Mouse (Mus musculus) heart, embryonic 15.5 days (tissue): ENCODE data around the gene Mpig6b. TPM values are rescaled to one million over a fixed set of nuclear protein-coding genes. Genes with fewer than 3 reads are reported as not detected.

Experiments
- ATAC-seq: fragments of 200-750 bp; cut with Nextera tagmentation; replicated peaks from 2 replicates; pipeline ENCODE4 v1.8.0; 2017; ENCODE audit warnings: low read depth, moderate TSS enrichment; ENCODE audit not compliant: insufficient number of reproducible peaks, insufficient read depth, low FRiP score
- H3K27ac ChIP-seq: fragments of 300-500 bp; sonication (generic); 2 replicates; pipeline ENCODE4 v1.5.1; 2015; ENCODE audit warnings: mild to moderate bottlenecking, inconsistent platforms
- H3K27me3 ChIP-seq: fragments of 300-500 bp; sonication (generic); 2 replicates; pipeline ENCODE4 v1.6.1; 2015; ENCODE audit warnings: inconsistent platforms
- H3K36me3 ChIP-seq: fragments of 300-500 bp; sonication (generic); 2 replicates; pipeline ENCODE4 v1.6.1; 2015; ENCODE audit warnings: mild to moderate bottlenecking, inconsistent platforms
- H3K4me1 ChIP-seq: fragments of 300-500 bp; sonication (generic); replicated peaks from 2 replicates; pipeline ENCODE4 v1.6.1; 2015; ENCODE audit warnings: inconsistent platforms
- H3K4me2 ChIP-seq: fragments of 300-500 bp; sonication (generic); 2 replicates; pipeline ENCODE4 v1.6.1; 2015; ENCODE audit warnings: inconsistent platforms, mild to moderate bottlenecking, moderate library complexity
- H3K4me3 ChIP-seq: fragments of 300-500 bp; sonication (generic); 2 replicates; pipeline ENCODE4 v1.5.1; 2015; ENCODE audit warnings: mild to moderate bottlenecking, inconsistent platforms
- H3K9ac ChIP-seq: fragments of 300-500 bp; sonication (generic); 2 replicates; pipeline ENCODE4 v1.6.1; 2015; ENCODE audit warnings: mild to moderate bottlenecking, inconsistent platforms
- H3K9me3 ChIP-seq: fragments of 300-500 bp; sonication (generic); replicated peaks from 2 replicates; pipeline ENCODE4 v1.6.1; 2016; ENCODE audit warnings: inconsistent platforms
- WGBS: fragments of 180-500 bp; shearing (Covaris S2); methylation state at CpG from one replicate; pipeline ENCODE4 v1.1.7; 2015; ENCODE audit warnings: mixed read lengths; 5-methylcytosine and 5-hydroxymethylcytosine counted together
- polyA plus RNA-seq: library from polyadenylated mRNA; unstranded; fragments of >200 nt; fragmentation: Nextera tagmentation; extraction: Ambion mirVana; gene quantifications from 2 replicates; pipeline ENCODE4 v1.2.1, GENCODE M21; 2015

The Mpig6b gene
- polyA plus RNA-seq, 1 experiment from 2014 or later, result 0.81 TPM

GRCm38 (mm10) chr17:35070556-35071229 lies 4.7 kb upstream of the Mpig6b start:
- no peak overlapping the region for H3K27ac ChIP-seq
- no peak overlapping the region for H3K4me3 ChIP-seq
- H3K27me3 ChIP-seq, result peaks cover 34% of the 10 kb centered on the region
- ATAC-seq, result no peak
- no peak overlapping the region for H3K9ac ChIP-seq
- H3K36me3 ChIP-seq, result no peaks in the 10 kb centered on the region
- no peak overlapping the region for H3K4me2 ChIP-seq
- WGBS, result 41% methylated on average over 6 of the region's 6 CpGs
- peaks cover 6% of the 10 kb centered on the region for H3K4me1 ChIP-seq
- no peaks in the 10 kb centered on the region for H3K9me3 ChIP-seq

GRCm38 (mm10) chr17:35068213-35068914 lies 2.4 kb upstream of the Mpig6b start:
- Histone ChIP-seq H3K27me3 (peaks cover 51% of the 10 kb centered on the region), H3K4me2 (no peak overlapping the region), H3K9ac (no peak overlapping the region), H3K27ac (no peak overlapping the region), H3K4me3 (no peak overlapping the region), H3K4me1 (peaks cover 22% of the 10 kb centered on the region), H3K36me3 (no peaks in the 10 kb centered on the region), H3K9me3 (no peaks in the 10 kb centered on the region)
- 69% methylated on average over 17 of the region's 17 CpGs for WGBS
- no peak for ATAC-seq

GRCm38 (mm10) chr17:35064951-35065947 lies 735 bp downstream of the Mpig6b start, which contains the start of gene Ly6g6c:
TSS of gene Ly6g6c (plus strand) at chr17:35065388.
- ATAC-seq, result no peak; the same call in 1 of the 2 replicates
- 3% methylated on average over 48 of the region's 48 CpGs for WGBS
- peaks cover 51% of the 10 kb centered on the region for H3K27me3 ChIP-seq
- peaks cover 13% of the 10 kb centered on the region; the same call in 1 of the 2 replicates for H3K36me3 ChIP-seq
- peak within 1 kb of the TSS; percentile 34 for H3K9ac ChIP-seq
- H3K9me3 ChIP-seq, result no peaks in the 10 kb centered on the region
- H3K4me3 ChIP-seq, result peak within 1 kb of the TSS; percentile 47
- peak within 1 kb of the TSS; percentile 78 for H3K4me2 ChIP-seq
- peaks cover 30% of the 10 kb centered on the region for H3K4me1 ChIP-seq
- 0 out of 2 replicates have a peak within 1 kb of the TSS, but pooled peaks have one; percentile 34 for H3K27ac ChIP-seq

- H3K36me3 ChIP-seq, result peaks cover 13% of the 10 kb centered on the region; the same call in 1 of the 2 replicates
- 0 out of 2 replicates have a peak overlapping the region, but pooled peaks have one; percentile 34 for H3K27ac ChIP-seq
- WGBS, result 33% methylated on average over 10 of the region's 10 CpGs
- H3K9ac ChIP-seq, result 0 out of 2 replicates have a peak overlapping the region, but pooled peaks have one; percentile 34
- H3K4me1 ChIP-seq, result peaks cover 35% of the 10 kb centered on the region
- ATAC-seq, result no peak
- H3K4me2 ChIP-seq, result peak overlapping the region; percentile 78
- H3K9me3 ChIP-seq, result no peaks in the 10 kb centered on the region
- H3K4me3 ChIP-seq, result peak overlapping the region; percentile 47
- peaks cover 51% of the 10 kb centered on the region for H3K27me3 ChIP-seq
Measured at GRCm38 (mm10) chr17:35064378-35064877, 1.6 kb downstream of the Mpig6b start.

GRCm38 (mm10) chr17:35063466-35063865 lies 2.5 kb downstream of the Mpig6b start:
- no peak overlapping the region for H3K27ac ChIP-seq
- H3K9me3 ChIP-seq, result no peaks in the 10 kb centered on the region
- peaks cover 38% of the 10 kb centered on the region for H3K4me1 ChIP-seq
- H3K4me2 ChIP-seq, result no peak overlapping the region
- H3K9ac ChIP-seq, result no peak overlapping the region
- no peak overlapping the region for H3K4me3 ChIP-seq
- 82% methylated on average over 3 of the region's 3 CpGs for WGBS
- ATAC-seq, result no peak
- peaks cover 14% of the 10 kb centered on the region; the same call in 1 of the 2 replicates for H3K36me3 ChIP-seq
- H3K27me3 ChIP-seq, result peaks cover 43% of the 10 kb centered on the region

GRCm38 (mm10) chr17:35061299-35061698 lies 4.7 kb downstream of the Mpig6b start:
- Histone ChIP-seq H3K4me2 (peak overlapping the region; percentile 71; the same call in 1 of the 2 replicates), H3K4me3 (no peak overlapping the region), H3K4me1 (peaks cover 41% of the 10 kb centered on the region), H3K27ac (no peak overlapping the region), H3K9ac (no peak overlapping the region), H3K27me3 (peaks cover 22% of the 10 kb centered on the region), H3K36me3 (peaks cover 32% of the 10 kb centered on the region), H3K9me3 (no peaks in the 10 kb centered on the region)
- ATAC-seq, result no peak
- 89% methylated on average over 8 of the region's 8 CpGs for WGBS

- Histone ChIP-seq H3K4me3 (peak overlapping the region; percentile 73), H3K36me3 (peaks cover 37% of the 10 kb centered on the region), H3K27ac (no peak overlapping the region), H3K4me1 (peaks cover 41% of the 10 kb centered on the region), H3K27me3 (peaks cover 17% of the 10 kb centered on the region), H3K4me2 (peak overlapping the region; percentile 71), H3K9me3 (no peaks in the 10 kb centered on the region), H3K9ac (peak overlapping the region; percentile 74; the same call in 1 of the 2 replicates)
- no peak for ATAC-seq
- WGBS, result 66% methylated on average over 22 of the region's 22 CpGs
Measured at GRCm38 (mm10) chr17:35060737-35061297, 5.2 kb downstream of the Mpig6b start.

- Histone ChIP-seq H3K27me3 (peaks cover 10% of the 10 kb centered on the region), H3K36me3 (peaks cover 45% of the 10 kb centered on the region), H3K4me2 (peak overlapping the region; percentile 71), H3K4me1 (peaks cover 37% of the 10 kb centered on the region), H3K4me3 (peak overlapping the region; percentile 73), H3K27ac (peak overlapping the region; percentile 93), H3K9me3 (no peaks in the 10 kb centered on the region), H3K9ac (peak overlapping the region; percentile 74)
- ATAC-seq, result no peak
- WGBS, result 28% methylated on average over 14 of the region's 14 CpGs
Measured at GRCm38 (mm10) chr17:35060071-35060470, 5.9 kb downstream of the Mpig6b start.

- peak within 1 kb of the TSS; percentile 93 for H3K27ac ChIP-seq
- H3K9me3 ChIP-seq, result no peaks in the 10 kb centered on the region
- H3K27me3 ChIP-seq, result peaks cover 2% of the 10 kb centered on the region; the same call in 1 of the 2 replicates
- peak within 1 kb of the TSS; percentile 74 for H3K9ac ChIP-seq
- peak within 1 kb of the TSS; percentile 71 for H3K4me2 ChIP-seq
- under 1% methylated on average over 57 of the region's 57 CpGs for WGBS
- peak within 1 kb of the TSS; percentile 73 for H3K4me3 ChIP-seq
- peaks cover 52% of the 10 kb centered on the region for H3K36me3 ChIP-seq
- ATAC-seq, result peak; percentile 91
- peaks cover 28% of the 10 kb centered on the region for H3K4me1 ChIP-seq
Measured at GRCm38 (mm10) chr17:35058911-35059892, 6.8 kb downstream of the Mpig6b start, which contains the start of gene Ddah2. TSS of gene Ddah2 (plus strand) at chr17:35059035.
